Mouse (Mus musculus) C2C12 (cell line): Measurements from ENCODE around the gene Timm13.

ENCODE experiments used
- CEBPB ChIP-seq: IDR thresholded peaks from one replicate; pipeline ENCODE4 v1.6.1; 2011; ENCODE audit warnings: low read depth, mild to moderate bottlenecking, control low read depth, moderate library complexity
- CTCF ChIP-seq: IDR thresholded peaks from one replicate; pipeline ENCODE4 v1.5.1; 2011; ENCODE audit not compliant: control insufficient read depth, insufficient read depth, insufficient read length
- MAX ChIP-seq: IDR thresholded peaks from one replicate; pipeline ENCODE4 v1.6.1; 2011; ENCODE audit warnings: mild to moderate bottlenecking, control low read depth
- MYOG ChIP-seq: IDR thresholded peaks from one replicate; pipeline ENCODE4 v1.6.1; 2011; ENCODE audit not compliant: control insufficient read depth, insufficient read length; ENCODE audit errors: extremely low read depth
- USF1 ChIP-seq: IDR thresholded peaks from one replicate; pipeline ENCODE4 v1.6.1; 2011; ENCODE audit warnings: low read depth, mild to moderate bottlenecking, control low read depth, moderate library complexity

DNA sequence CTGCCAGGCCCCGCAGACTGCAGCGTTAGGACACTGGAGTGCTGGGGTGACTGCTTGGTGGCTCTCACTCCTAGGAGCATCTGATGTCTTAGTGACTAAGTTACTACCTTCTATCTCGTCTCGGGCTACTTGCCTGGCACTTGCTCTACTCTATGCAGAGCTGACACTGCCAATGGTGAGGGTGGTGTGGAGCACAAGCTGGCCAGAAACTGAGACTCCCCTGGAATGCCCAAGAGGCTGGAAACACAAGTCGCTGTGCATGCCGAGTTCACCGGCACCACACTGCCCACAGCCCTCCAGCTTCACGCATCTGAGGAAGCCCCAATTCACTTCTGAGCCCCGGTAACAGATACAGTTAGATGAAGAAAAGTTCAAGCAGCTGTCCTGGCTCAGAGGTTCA, 26.7 kb downstream of the Timm13 start:
- TF ChIP-seq CTCF (no peak), MAX (no peak), MYOG (no peak), USF1 (no peak), CEBPB (no peak)
